Mouse (Mus musculus): ENCODE data around the gene Gpc5.
"Not testable (repeated sequence)": the region's sequence is repeated elsewhere in the genome, so short reads cannot be mapped to it uniquely, and the experiment has no call there.

Gpc5 gene

GRCm38 (mm10) chr14:115092081-115092480, at the start of gene Gpc5:
Gpc5 (plus strand) TSS chr14:115092215.
- peak; percentile 77 to 89 for DNase-seq (ENCODE audit: low spot score in 2 of 2)

GRCm38 (mm10) chr14:115042660-115043059, 49.4 kb upstream of the Gpc5 start:
- no peak for DNase-seq (ENCODE audit: low spot score in 2 of 2)

- DNase-seq (ENCODE audit: low spot score in 2 of 2): no peak
These were observed 48.0 kb upstream of the Gpc5 start for GRCm38 (mm10) chr14:115044016-115044415.

GRCm38 (mm10) chr14:115045712-115046111, 46.3 kb upstream of the Gpc5 start:
- no peak for DNase-seq (ENCODE audit: low spot score in 2 of 2)

- no peak for DNase-seq (ENCODE audit: low spot score in 2 of 2)
These were observed 44.7 kb upstream of the Gpc5 start for GRCm38 (mm10) chr14:115047316-115047715.

GRCm38 (mm10) chr14:115047990-115048862, 43.8 kb upstream of the Gpc5 start:
- no peak for DNase-seq (ENCODE audit: low spot score in 2 of 2)

GRCm38 (mm10) chr14:115048863-115049566, 43.0 kb upstream of the Gpc5 start:
- DNase-seq (ENCODE audit: low spot score in 2 of 2): no peak

GRCm38 (mm10) chr14:115049831-115050230, 42.2 kb upstream of the Gpc5 start:
- DNase-seq (ENCODE audit: low spot score in 2 of 2): no peak

- DNase-seq (ENCODE audit: low spot score in 2 of 2): no peak
These were observed 40.8 kb upstream of the Gpc5 start for GRCm38 (mm10) chr14:115051106-115051760.

- DNase-seq (ENCODE audit: low spot score in 2 of 2): no peak
These were observed 39.6 kb upstream of the Gpc5 start for GRCm38 (mm10) chr14:115052371-115052770.

GRCm38 (mm10) chr14:115054252-115054651, 37.8 kb upstream of the Gpc5 start:
- no peak for DNase-seq (ENCODE audit: low spot score in 2 of 2)

GRCm38 (mm10) chr14:115057524-115057923, 34.5 kb upstream of the Gpc5 start:
- no peak for DNase-seq (ENCODE audit: low spot score in 2 of 2)

GRCm38 (mm10) chr14:115066164-115066563, 25.9 kb upstream of the Gpc5 start:
- not testable (repeated sequence) for DNase-seq (ENCODE audit: low spot score in 2 of 2)

- DNase-seq (ENCODE audit: low spot score in 2 of 2): no peak
These were observed 21.5 kb upstream of the Gpc5 start for GRCm38 (mm10) chr14:115070534-115070933.

GRCm38 (mm10) chr14:115077340-115077739, 14.7 kb upstream of the Gpc5 start:
- no peak for DNase-seq (ENCODE audit: low spot score in 2 of 2)

- no peak for DNase-seq (ENCODE audit: low spot score in 2 of 2)
These were observed 14.0 kb upstream of the Gpc5 start for GRCm38 (mm10) chr14:115078064-115078463.

GRCm38 (mm10) chr14:115081728-115082502, 10.1 kb upstream of the Gpc5 start:
- DNase-seq (ENCODE audit: low spot score in 2 of 2): no peak

- DNase-seq (ENCODE audit: low spot score in 2 of 2): no peak
These were observed 1.5 kb upstream of the Gpc5 start for GRCm38 (mm10) chr14:115090516-115090915.

GRCm38 (mm10) chr14:115092510-115092909, 495 bp downstream of the Gpc5 start:
- DNase-seq (ENCODE audit: low spot score in 2 of 2): no peak

- no peak for DNase-seq (ENCODE audit: low spot score in 2 of 2)
These were observed 937 bp downstream of the Gpc5 start for GRCm38 (mm10) chr14:115092952-115093351.

- DNase-seq (ENCODE audit: low spot score in 2 of 2): no peak
These were observed 8.7 kb downstream of the Gpc5 start for GRCm38 (mm10) chr14:115100617-115101299.
